Mouse (Mus musculus): ENCODE measurements around the gene Serpina3i. TPM values are rescaled to one million over a fixed set of nuclear protein-coding genes. Genes with fewer than 3 reads are reported as not detected.

The Serpina3i gene
- total RNA-seq, 4 experiments from 2014 or later: 0.43 TPM; not detected in 3

- no peak for DNase-seq (ENCODE audit: low spot score in 2 of 2)
Observed at GRCm38 (mm10) chr12:104293963-104294362, 31.0 kb downstream of the Serpina3i start.

DNA sequence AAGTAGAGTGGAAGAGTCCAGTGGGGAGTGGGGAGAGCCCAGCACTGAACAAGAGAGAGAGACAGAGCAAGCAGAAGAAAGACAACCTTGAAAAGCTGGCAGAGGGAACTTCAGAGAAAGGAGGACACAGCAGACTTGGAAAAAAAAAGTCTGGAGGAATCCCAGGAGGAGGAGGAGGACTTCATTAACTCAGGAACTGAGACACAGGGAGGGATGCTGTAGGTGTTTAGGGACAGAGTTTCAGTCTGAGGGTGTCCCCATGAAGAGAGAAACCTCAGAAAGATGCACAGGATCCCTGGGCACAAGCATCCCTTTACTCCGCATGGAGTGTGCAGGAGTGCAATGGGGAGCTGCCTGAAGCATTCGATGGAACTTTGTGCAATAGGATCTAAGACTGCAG lies 35.1 kb downstream of the Serpina3i start:
- no peak for DNase-seq (ENCODE audit: low spot score in 2 of 2)

GRCm38 (mm10) chr12:104305991-104306390 lies 43.1 kb downstream of the Serpina3i start:
- no peak for DNase-seq (ENCODE audit: low spot score in 2 of 2)

DNA sequence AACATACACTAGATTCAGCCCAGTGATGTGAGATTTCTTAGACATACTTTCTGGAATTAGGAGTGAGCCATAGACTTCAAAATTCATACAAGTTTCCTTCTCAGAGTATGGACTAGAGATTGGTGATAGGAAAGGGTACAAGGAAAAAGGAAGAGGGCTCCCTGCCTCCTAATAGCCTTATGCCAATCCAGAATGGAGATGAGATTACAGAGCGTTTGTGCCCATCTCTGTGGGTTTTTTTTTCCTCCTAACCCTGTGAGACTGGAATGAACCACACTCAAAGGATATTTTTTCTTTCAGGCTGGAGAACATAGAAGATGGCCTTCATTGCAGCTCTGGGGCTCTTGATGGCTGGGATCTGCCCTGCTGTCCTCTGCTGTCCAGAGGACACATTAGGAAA lies 51.3 kb downstream of the Serpina3i start, which contains the start of gene Serpina3j:
Serpina3j (plus strand) TSS at position 301 of the 400 bp plus-strand sequence.
- DNase-seq (ENCODE audit: low spot score in 2 of 2): no peak

Other genes with a start within 250 kb of the Serpina3i start
- gene Serpina9, start 249.4 kb upstream of the Serpina3i start, total RNA-seq (2022): not detected
- under 1 TPM in 1 of 4 experiments, not detected in 3; 0.07 TPM for gene Serpina12, start 218.7 kb upstream of the Serpina3i start, total RNA-seq (2022)
- not detected for gene Serpina5, start 162.0 kb upstream of the Serpina3i start, total RNA-seq (2022)
- gene Serpina3a, start 150.4 kb upstream of the Serpina3i start, total RNA-seq (2022): not detected
- not detected for gene Serpina3b, start 135.1 kb upstream of the Serpina3i start, total RNA-seq (2022)
- gene Serpina3c, start 109.3 kb upstream of the Serpina3i start, total RNA-seq (2022): 1 to 10 TPM in 3 of 4 experiments, under 1 TPM in 1; 0.39 to 3.2 (median 1.7) TPM
- not detected for gene Serpina3f, start 48.6 kb upstream of the Serpina3i start, total RNA-seq (2022)
- not detected for gene Serpina3g, start 26.9 kb upstream of the Serpina3i start, total RNA-seq (2022)
- gene Serpina3j, start 51.4 kb downstream of the Serpina3i start, total RNA-seq (2022): not detected
- 1 to 10 TPM in 1 of 4 experiments, under 1 TPM in 2, not detected in 1; 0.12 to 4.9 (median 0.29) TPM for gene Serpina3k, start 75.4 kb downstream of the Serpina3i start, total RNA-seq (2022)
- gene Serpina3m, start 75.4 kb downstream of the Serpina3i start, total RNA-seq (2022): under 1 TPM in 2 of 4 experiments, not detected in 2; 0.43 to 0.56 TPM
- 10 to 100 TPM in 1 of 4 experiments, 1 to 10 TPM in 3; 2.4 to 10.7 (median 5.6) TPM for gene Serpina3n, start 143.6 kb downstream of the Serpina3i start, total RNA-seq (2022)
- gene Gsc, start 210.2 kb downstream of the Serpina3i start, total RNA-seq (2022): not detected

Measured in gastrocnemius, adult 8-10 months (tissue).